Mouse (Mus musculus) adrenal gland, adult 2 months (tissue): ENCODE data around the gene D230025D16Rik. TPM values are rescaled to one million over a fixed set of nuclear protein-coding genes. Genes with fewer than 3 reads are reported as not detected.
A peak's percentile ranks its signal among the peaks of the same experiment; 100 is the strongest.
"Not testable (repeated sequence)": the region's sequence is repeated elsewhere in the genome, so short reads cannot be mapped to it uniquely, and the experiment has no call there.

Experiments
- DNase-seq: peaks from one replicate; pipeline ENCODE4 v3.0.0; 2021
- polyA plus RNA-seq: library from polyadenylated mRNA; depleted of rRNA; stranded (reverse); fragments of >200 nt; gene quantifications from 2 replicates; pipeline ENCODE4 v1.2.3, GENCODE M21; 2012
- total RNA-seq, 2 experiments: library from RNA; stranded (reverse); gene quantifications; 2 replicates each; pipeline ENCODE4 v1.2.3; 2021

Gene D230025D16Rik
- total and polyA plus RNA-seq, 3 experiments = 20.9 to 30.6 (median 21.5) TPM

DNA sequence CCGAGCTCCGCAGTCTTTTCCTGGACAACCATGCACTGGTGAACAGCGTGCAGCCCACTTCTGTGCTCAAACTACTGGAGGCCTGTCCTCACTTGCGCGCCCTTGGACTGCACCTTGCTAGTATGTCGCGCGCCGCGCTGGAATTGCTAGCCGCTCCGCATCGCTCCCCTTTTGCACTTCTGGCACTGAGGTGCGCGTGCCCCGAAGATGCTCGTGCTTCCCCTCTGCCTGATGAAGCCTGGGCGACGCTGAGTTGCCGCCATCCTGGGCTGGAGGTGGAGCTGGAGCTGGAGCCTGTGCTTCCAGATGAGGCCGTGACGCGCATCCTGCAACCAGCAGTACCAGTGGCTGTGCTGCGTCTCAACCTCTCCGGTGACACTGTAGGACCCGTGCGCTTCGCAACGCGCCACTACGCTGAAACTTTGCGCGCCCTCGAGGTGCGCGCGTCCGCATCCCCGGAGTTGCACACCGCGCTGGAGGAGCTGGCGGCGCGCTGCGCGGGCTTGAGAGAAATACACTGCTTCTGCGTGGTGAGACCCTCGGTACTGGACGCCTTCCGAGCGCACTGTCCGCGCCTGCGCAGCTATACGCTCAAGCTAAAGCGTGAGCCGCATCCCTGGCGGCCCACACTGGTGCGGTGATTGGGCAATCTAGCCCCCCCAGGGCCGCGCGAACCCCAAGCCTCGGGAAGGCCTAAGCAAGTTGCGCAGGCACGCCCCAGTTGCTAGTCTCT, 43.6 kb downstream of the D230025D16Rik start:
- DNase-seq = peak; percentile 42

GRCm38 (mm10) chr8:105269075-105269458, 44.1 kb downstream of the D230025D16Rik start:
- DNase-seq = peak; percentile 34

- peak; percentile 87 for DNase-seq
Observed at GRCm38 (mm10) chr8:105269461-105269947, 44.6 kb downstream of the D230025D16Rik start, which contains the start of gene Hsf4. TSS of gene Hsf4 (plus strand) at chr8:105269801.

DNA sequence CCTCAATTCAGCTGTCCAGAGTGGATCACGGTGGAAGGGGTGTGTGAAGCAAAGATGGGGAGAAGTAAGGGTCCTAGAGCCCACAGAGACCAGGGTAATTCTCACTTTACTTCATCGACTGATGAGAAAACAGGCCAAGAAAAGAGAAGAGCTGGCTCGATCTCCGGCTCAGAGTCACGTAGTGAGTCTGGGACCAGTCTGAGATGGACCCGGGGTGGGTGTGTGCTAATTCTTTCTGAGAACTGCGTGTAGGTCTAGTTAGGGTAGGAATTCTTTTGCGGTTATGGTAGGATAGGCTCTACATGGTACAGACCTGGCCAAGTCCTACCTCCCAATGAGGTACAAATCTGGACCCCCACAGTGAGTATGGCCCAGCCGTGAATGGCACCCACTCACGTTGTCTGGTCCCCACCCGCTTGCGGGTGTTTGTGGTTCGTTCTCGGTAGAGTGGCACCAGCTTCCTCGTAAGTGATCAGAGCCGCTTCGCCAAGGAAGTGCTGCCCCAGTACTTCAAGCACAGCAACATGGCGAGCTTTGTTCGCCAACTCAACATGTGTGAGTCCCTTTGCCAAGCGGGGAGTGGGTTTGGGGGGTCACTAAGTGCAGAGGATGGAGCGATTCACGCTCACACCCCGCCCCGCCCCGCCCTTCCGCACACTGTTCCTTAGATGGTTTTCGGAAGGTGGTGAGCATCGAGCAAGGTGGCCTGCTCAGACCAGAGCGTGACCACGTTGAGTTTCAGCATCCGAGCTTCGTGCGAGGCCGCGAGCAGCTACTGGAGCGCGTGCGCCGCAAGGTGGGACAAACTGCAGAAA, 45.4 kb downstream of the D230025D16Rik start:
- DNase-seq = no peak

DNA sequence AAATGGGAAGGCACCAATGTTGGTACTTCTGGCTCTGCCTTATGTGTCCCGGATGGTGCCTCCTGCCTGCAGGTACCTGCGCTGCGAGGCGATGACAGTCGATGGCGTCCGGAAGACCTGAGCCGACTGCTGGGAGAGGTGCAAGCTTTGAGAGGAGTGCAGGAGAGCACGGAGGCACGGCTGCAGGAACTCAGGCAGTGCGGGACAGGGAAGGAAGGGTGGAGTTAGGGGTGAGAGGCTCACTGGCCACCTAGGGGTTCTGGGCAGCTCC, 45.9 kb downstream of the D230025D16Rik start:
- no peak for DNase-seq

DNA sequence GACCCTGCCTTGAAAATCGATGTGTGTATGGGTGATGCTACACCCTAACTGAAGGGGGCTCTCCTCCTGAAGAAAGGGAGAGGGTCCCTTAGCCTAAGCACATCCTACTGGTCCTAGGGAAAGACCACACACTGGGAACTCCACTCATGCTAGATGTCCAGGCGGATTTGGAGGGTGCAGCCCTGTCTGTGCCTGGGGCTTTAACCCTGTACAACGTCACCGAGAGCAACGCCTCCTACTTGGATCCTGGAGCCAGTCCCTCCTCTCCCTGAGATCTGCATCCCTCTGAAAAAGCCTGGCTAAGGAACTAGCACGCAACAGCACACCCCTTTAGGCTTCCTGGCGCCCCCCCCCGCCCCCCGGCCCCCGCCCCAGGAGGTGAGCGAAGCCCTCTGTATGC, 50.4 kb downstream of the D230025D16Rik start:
- no peak for DNase-seq

GRCm38 (mm10) chr8:105275840-105276239, 50.9 kb downstream of the D230025D16Rik start, which contains the start of gene Nol3:
TSS of gene Nol3 (plus strand) at chr8:105276140.
- DNase-seq = no peak

DNA sequence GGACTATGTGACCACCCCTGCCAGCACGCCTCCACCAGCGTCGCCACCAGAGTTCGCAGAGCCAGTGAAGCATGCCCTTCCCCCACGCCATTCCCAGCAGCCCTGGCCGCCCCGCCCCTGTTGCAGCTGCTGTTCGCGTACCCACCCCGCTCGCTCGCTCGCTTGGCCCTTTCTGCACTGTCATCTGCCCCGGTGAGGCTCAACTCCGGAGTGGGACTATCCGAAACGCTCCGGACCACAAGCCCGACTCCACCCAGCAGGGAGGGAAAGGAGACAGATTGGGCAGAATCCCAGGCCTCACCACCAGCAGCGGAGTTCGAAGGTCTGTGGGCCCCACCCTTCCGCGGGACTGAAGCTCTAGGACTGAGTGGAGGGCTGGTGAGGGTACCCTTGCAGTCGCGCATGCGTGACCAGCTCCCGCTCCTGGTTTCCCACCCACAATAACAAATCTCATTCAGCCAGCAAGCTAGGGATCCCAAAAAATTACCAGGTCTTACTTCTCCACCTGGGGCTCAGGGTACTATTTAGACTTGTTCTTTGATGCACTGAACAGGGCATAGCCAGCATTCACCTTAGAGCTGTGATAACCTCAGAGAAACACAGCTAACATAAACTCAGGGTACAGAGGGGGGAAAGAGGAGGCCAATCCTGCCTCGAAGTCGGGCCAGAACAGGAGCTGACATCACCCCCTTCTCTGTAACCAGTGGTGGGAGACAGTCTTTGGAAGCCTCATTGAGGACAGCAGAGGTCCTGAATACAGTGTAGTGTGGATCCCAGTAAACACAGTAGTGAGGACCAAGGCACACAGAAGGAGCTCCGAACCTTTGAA, 51.6 kb downstream of the D230025D16Rik start:
- peak; percentile 69 for DNase-seq

DNA sequence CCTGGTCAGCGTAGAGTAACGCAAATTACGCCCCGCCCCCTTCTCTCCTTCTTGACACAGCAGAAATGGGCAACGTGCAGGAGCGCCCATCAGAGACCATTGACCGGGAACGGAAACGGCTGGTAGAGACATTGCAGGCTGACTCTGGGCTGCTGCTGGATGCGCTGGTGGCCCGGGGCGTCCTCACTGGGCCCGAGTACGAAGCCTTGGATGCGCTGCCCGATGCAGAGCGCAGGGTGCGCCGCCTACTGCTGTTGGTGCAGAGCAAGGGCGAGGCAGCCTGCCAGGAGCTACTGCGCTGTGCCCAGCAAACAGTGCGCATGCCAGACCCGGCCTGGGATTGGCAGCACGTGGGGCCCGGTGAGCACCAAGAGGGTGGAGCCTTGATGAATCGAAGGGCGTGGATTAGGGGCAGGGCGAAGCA, 54.0 kb downstream of the D230025D16Rik start:
- peak; percentile 95 for DNase-seq

GRCm38 (mm10) chr8:105280567-105280966, 55.6 kb downstream of the D230025D16Rik start:
- DNase-seq = no peak

DNA sequence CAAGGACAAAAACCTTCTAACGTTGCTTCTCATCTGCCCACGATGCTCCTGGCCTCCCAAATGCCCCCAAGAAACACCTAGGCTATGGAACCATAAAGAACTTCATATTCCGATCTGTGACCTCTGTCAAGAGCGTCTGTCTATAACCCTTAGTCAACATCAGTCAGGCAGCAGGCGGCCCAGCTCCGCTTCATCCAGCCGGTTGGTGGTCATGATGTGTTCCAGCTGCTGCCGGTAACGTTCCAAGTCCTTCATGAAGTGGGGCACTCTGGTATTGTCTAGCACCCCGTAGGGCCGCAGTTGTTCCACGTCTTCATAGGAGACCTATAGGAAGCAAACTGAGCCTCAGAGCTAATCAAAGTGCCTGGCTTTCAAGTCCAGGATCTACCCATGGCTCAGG, 56.9 kb downstream of the D230025D16Rik start:
- no peak for DNase-seq

DNA sequence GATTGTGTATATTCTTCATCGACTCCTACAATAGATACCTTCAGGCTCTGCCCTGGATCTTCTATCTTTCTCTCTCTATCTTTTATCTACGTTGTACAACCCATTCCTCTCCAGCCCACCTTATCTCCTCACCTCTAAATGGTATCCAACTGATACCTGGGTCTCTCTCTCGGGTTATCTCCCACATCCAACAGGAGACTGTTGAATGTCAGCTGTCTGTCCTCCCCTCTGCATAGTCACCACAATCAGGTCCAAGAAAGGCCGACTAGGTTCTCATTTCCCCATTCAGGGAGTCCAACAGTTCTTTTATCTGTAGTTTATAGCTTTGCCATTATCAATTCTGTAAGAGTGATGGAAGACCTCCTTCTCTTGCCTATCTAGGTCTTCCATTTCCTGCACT, 57.3 kb downstream of the D230025D16Rik start:
- DNase-seq = no peak

DNA sequence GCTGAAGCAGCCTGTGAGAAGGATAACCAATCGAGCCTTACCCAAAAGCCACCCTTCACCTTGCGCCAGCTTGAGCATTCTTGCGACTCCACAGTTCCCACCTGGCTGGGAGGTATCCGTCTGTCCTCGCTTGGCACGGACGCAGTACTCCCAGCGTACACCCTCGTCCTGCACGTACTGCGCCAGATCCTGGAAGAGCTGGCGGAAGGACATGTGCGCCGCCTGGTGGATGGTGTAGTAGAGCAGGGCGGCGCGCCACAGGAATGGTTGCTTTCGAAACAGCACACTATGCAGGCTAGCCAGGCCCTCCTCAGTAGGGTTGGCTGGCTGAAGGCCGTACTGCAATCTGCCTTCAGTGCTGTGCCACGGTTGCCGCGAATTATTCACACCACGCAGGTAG, 58.1 kb downstream of the D230025D16Rik start:
- peak; percentile 74 for DNase-seq

GRCm38 (mm10) chr8:105285514-105285913, 60.6 kb downstream of the D230025D16Rik start:
- no peak for DNase-seq

DNA sequence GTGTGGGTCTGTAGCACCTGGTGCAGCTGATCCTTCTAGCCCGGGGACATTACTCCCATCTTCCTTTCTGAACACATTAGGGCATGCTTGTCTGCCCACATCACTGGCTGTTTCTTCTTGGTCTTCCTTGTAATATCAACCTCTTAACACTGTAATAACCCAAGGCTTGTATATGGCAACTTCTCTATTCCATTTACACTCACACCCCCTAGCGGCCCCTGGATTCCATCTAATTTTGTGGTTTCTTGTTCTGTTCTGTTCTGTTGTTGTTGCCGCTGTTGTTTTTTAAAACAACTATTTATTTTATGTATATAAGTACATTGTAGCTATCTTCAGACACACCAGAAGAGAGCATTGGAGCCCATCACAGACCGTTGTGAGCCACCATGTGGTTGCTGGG, 62.0 kb downstream of the D230025D16Rik start:
- no peak for DNase-seq

GRCm38 (mm10) chr8:105288231-105288630, 63.3 kb downstream of the D230025D16Rik start:
- no peak for DNase-seq

DNA sequence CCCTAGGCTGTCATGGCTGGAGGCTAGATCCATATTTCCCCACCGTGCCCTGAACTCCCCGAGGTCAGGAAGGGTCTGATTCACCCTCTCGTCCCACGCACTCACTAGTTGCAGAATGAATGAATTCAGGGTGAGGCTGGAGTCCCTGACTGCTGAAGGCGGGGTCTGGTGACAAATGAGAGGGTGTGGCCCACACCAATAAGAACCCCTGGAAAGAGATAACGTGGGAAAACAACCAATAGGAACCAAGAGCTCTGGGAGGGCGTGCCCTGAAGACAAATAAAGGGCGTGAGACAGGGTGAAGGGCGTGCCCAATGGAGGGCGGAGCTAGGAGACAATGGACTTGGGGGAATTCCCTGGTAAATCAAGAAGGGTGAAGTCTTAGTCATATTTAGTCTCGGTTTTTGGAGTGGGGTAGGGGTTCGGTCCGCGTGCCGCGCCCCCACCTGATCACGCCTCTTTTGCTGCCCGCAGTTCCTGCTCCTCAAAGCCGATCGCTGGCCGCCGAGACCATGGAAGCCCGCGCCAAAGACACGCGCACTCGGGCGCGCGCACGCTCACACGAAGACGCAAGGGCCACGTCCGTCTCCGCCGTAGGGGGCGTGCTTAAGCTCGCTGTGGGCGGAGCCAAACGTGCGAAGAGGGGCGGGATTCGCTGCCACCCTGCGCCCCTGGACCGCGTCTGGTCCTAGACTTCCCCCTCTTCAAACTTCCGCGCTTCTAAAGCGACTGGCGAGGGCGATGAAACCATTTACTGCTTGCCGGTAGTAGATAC, 64.2 kb downstream of the D230025D16Rik start:
- peak; percentile 94 for DNase-seq

DNA sequence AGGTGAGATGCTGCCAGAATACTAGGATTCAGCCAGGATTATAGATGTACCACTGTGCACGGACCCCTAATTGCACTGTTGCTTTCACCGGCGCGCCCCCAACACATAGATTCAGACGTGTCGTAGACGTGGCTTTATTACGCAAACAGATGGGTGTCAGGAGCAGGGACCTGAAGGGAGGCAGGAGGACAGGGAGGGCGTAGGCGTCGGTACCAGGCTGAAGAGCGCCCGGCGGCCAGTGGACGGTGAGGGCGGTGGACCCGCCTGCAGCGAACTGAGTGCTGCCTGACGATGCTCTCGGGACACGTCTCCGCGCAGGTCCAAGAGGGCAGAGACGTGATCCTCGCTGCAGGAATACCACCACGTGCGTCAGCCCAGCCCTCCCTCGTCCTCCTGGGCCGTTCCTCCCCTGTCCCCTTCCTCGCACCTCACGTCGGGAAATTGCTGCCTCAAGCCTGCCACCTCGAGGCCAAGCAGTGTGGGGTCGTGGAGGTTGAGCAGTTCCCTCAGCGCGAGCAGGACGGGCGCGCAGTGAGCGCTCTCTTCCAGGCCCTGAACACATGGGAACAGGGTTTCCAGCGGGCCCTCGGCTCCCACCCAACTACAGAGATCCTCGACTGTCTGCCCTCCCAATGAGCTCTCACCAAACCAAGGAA, 65.0 kb downstream of the D230025D16Rik start, which contains the start of gene 4931428F04Rik:
4931428F04Rik (minus strand) TSS at position 60 of the 656 bp plus-strand sequence.
- DNase-seq = peak; percentile 59

- peak; percentile 86 for DNase-seq
Observed at GRCm38 (mm10) chr8:105290554-105291314, 65.8 kb downstream of the D230025D16Rik start.

DNA sequence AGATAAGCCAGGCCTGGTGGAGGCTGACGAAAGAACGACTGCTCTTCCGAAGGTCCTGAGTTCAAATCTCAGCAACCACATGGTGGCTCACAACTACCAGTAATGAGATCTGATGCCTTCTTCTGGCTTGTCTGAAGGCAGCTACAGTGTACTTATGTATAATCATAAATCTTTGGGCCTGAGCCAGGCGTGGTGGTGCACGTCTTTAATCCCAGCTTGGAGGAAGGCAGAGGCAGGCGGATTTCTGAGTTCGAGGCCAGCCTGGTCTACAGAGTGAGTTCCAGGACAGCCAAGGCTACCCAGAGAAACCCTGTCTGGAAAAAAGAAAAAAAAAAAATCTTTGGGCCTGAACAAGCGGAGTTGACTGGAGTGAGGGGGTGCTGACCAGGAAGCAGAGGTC, 66.4 kb downstream of the D230025D16Rik start:
- DNase-seq = not testable (repeated sequence)
